Mouse (Mus musculus): ENCODE measurements around the gene Oas2.

Oas2 gene

GRCm38 (mm10) chr5:120696057-120696743 lies 53.5 kb downstream of the Oas2 start:
- DNase-seq (ENCODE audit: low spot score): no peak

DNA sequence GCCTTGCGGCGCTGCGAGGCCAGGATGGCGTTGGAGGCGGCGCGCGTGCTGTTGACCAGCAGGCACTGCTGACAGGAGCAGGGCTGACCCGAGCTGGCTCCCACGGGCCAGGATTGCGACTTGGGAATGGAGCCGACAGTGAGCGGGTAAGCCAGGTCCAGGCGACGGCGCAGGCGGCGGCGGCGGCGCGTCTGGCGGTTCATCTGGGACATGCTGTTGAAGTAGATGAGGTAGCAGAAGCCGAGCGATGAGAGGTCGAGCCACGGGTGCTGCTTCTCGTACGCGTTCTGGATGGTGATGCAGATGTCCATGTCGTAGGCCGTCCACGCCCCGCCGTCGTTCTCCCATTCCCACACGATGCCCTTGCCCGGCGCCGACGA lies 55.0 kb downstream of the Oas2 start:
- no peak for DNase-seq (ENCODE audit: low spot score)

DNA sequence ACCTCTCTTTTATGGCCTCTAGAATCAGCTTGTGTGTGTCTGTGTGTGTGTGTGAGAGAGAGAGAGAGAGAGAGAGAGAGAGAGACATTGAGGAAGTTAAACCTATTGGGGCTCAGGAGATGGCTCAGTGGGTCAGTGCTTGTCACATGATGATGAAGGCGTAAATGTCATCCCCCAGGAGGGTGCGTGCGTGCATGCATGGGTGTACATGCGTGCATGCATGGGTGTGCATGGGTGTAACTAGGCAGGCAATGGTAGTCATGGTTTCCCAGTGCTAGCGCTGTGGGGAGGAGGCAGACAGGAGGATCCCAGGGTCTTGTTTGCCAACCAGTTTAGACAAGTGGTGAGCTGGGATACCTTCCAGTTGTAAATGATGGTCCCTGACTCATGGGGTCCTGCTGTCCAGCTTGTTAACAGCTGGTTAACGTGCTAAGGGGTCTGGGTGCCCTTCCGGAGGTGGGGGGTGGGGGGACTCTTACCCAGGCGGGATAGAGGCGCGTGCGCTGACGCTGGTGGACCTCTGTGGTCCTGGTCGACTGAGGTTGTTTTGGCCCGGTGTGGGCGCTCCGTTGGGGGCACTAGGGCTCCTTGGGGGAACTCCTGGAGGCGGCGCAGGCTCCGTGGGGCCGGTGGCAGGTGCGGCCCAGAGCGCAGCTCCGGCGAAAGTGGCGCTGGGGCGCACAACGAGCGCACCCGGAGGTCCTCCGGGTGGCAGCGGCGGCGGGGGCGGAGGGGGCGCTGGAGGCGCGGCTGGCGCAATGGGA lies 55.5 kb downstream of the Oas2 start:
- DNase-seq (ENCODE audit: low spot score): no peak

DNA sequence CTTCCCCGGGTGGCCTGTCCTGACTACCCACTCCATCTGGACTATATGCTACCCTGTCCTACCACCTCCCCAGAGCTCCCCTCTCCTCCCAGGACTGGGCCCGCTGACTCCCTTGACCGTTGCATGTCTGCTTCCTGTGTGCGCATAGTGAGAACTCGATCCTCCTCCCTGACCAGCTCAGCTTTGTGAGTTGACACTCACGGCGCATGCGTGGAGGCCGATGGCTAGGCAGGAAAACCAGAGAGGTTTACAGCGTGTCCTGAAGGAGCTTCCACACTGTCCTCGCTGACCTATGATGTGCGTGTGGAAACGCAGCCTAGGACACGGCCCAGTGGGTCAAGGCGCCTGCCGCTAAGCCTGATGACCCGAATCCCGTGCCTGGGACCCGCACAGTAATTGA lies 57.6 kb downstream of the Oas2 start:
- no peak for DNase-seq (ENCODE audit: low spot score)

DNA sequence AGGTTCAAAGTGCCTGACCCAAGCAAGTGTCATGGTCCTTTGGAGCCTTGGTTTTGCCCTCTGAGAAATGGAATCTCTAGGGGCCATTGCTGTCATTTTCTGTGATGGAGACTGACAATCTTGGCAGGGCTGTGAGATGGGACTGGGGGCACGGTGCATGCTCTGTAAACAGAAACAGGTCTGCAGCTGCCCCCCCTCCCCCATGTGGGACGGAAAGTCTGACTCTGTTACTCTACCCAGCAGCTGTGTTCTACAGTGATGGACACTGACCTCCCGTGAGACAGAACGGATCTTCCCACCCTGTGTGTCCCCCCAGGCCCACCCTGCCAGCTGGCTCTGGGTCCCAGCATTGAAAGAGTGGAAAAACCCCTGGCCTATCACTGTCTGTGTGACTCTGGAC lies 59.2 kb downstream of the Oas2 start:
- DNase-seq (ENCODE audit: low spot score): no peak

DNA sequence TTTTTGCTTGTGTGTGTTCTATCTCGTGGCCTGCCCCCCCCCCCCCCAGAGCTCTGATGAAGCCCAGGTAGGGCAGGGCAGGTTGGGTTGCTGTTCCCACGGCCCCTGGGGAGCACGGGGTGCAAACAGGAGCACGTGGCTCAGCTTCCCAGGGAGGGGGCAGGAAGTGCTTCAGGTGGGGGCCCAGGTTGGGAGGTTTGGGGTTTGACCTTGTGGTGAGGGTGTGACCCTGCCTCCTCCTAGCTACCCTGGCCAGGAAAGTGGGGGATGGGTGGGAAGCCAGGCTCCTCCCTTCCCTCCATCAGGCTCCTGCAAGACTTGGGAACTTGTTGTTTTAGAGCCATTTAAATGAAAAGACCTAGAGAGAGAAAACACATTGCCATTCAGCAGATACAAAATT lies 61.2 kb downstream of the Oas2 start:
- DNase-seq (ENCODE audit: low spot score): no peak

- no peak for DNase-seq (ENCODE audit: low spot score)
Observed at GRCm38 (mm10) chr5:120687897-120688296, 61.8 kb downstream of the Oas2 start.

- DNase-seq (ENCODE audit: low spot score): no peak
Observed at GRCm38 (mm10) chr5:120687484-120687851, 62.2 kb downstream of the Oas2 start.

- DNase-seq (ENCODE audit: low spot score): no peak
Observed at GRCm38 (mm10) chr5:120686749-120687483, 62.7 kb downstream of the Oas2 start.

DNA sequence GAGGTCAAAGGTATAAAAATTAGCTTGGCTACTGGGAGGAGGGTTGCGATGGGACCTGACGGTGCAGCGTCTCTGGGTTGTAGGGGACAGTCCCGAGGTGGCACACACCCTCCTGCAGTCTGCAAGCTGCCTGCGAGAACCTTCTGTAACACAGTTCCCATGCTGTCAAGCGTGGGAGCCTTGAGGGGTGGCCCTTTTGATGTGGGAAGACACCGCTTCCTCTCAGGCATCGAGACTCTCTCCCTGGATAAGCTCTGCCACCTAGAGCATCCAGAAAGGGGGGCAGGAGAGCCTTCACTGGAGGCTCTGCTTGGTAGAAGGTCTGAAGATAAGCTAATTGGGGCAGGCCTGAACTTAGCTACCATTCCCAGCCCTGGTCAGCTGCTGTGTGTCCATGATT lies 64.0 kb downstream of the Oas2 start:
- DNase-seq (ENCODE audit: low spot score): no peak

- no peak for DNase-seq (ENCODE audit: low spot score)
Observed at GRCm38 (mm10) chr5:120682982-120683771, 66.5 kb downstream of the Oas2 start.

DNA sequence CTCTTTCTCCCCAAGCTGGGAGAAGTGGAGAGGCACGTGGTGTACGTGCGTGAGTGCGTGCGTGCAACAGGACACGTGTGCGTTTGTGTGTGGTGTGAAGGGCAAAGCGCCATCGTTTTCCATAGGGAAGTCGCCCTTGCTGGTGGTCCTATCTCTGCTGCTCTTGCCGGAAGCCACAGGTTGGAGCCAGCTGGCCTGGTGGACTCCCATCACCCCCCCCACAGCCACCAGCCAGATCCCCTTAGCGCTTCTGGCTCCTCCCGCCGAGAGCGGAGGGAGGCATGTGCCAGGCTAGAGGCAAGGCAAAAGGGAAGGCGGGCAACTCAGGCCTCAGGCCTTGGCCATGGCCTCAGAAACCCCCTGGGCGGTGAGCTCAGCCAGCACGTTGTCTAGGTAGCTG lies 68.7 kb downstream of the Oas2 start:
- DNase-seq (ENCODE audit: low spot score): no peak
